Mouse (Mus musculus) intestine, embryonic 16.5 days (tissue): ENCODE data around the gene Glyr1. TPM values are rescaled to one million over a fixed set of nuclear protein-coding genes. Genes with fewer than 3 reads are reported as not detected.
A peak's percentile ranks its signal among the peaks of the same experiment; 100 is the strongest.

Experiments
- ATAC-seq: fragments of 200-750 bp; cut with Nextera tagmentation; 2 replicates; pipeline ENCODE4 v1.8.0; 2017; ENCODE audit warnings: moderate TSS enrichment, moderate library complexity
- H3K27ac ChIP-seq: fragments of 300-500 bp; sonication (generic); 2 replicates; pipeline ENCODE4 v1.5.1; 2014; ENCODE audit warnings: mild to moderate bottlenecking, low read length
- H3K27me3 ChIP-seq: fragments of 300-500 bp; sonication (generic); replicated peaks from 2 replicates; pipeline ENCODE4 v1.6.1; 2014; ENCODE audit warnings: low read length, control low read depth, mixed read lengths; ENCODE audit not compliant: control insufficient read depth, insufficient read depth
- H3K36me3 ChIP-seq: fragments of 300-500 bp; sonication (generic); 2 replicates; pipeline ENCODE4 v1.6.1; 2014; ENCODE audit warnings: low read length, control low read depth; ENCODE audit not compliant: control insufficient read depth, insufficient read depth
- H3K4me1 ChIP-seq: fragments of 300-500 bp; sonication (generic); 2 replicates; pipeline ENCODE4 v1.6.1; 2014; ENCODE audit warnings: low read length, control low read depth, mixed read lengths; ENCODE audit not compliant: control insufficient read depth, insufficient read depth
- H3K4me2 ChIP-seq: fragments of 300-500 bp; sonication (generic); 2 replicates; pipeline ENCODE4 v1.6.1; 2014; ENCODE audit warnings: low read depth, low read length, control low read depth
- H3K4me3 ChIP-seq: fragments of 300-500 bp; sonication (generic); 2 replicates; pipeline ENCODE4 v1.5.1; 2014; ENCODE audit warnings: mild to moderate bottlenecking, low read length
- H3K9ac ChIP-seq: fragments of 300-500 bp; sonication (generic); 2 replicates; pipeline ENCODE4 v1.6.1; 2014; ENCODE audit warnings: low read depth, low read length
- H3K9me3 ChIP-seq: fragments of 300-500 bp; sonication (generic); 2 replicates; pipeline ENCODE4 v1.6.1; 2016; ENCODE audit warnings: low read length, control low read depth; ENCODE audit not compliant: control insufficient read depth
- WGBS: fragments of 180-500 bp; shearing (Covaris S2); extraction: QIAGEN DNeasy Blood & Tissue Kit; methylation state at CpG from one replicate; pipeline ENCODE4 v1.1.7; 2014; 5-methylcytosine and 5-hydroxymethylcytosine counted together
- polyA plus RNA-seq: library from polyadenylated mRNA; unstranded; fragments of >200 nt; fragmentation: Nextera tagmentation; extraction: Ambion mirVana; gene quantifications from 2 replicates; pipeline ENCODE4 v1.2.1, GENCODE M21; 2015

Gene Glyr1
- polyA plus RNA-seq, 1 experiment from 2014 or later, result 140 TPM

DNA sequence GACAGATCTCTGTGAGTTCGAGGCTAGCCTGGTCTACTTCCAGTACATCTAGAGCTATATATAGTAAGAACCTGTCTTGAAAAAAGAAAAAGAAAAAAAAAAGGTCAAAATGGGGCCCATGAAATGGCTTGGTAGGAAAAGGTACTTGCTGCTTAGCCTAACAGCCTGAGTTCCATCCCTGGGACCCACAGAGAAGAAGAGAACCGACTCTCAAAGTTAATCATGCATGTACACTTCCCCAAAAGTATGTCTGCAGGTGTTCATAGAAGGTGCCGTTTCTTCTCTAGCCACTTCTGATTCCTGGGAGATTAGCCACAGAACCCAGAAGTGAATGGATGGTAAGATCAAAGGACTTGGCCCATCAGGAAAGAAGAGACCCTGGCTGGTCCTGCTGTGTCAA, 81.2 kb downstream of the Glyr1 start:
- no peak overlapping the region for H3K4me3 ChIP-seq
- ATAC-seq, result no peak
- no peaks in the 10 kb centered on the region for H3K36me3 ChIP-seq
- H3K4me2 ChIP-seq, result no peak overlapping the region
- 80% methylated on average over 3 of the region's 3 CpGs for WGBS
- no peak overlapping the region for H3K27ac ChIP-seq
- no peaks in the 10 kb centered on the region for H3K27me3 ChIP-seq
- no peak overlapping the region for H3K9ac ChIP-seq
- H3K4me1 ChIP-seq, result peaks cover 4% of the 10 kb centered on the region
- no peaks in the 10 kb centered on the region for H3K9me3 ChIP-seq

DNA sequence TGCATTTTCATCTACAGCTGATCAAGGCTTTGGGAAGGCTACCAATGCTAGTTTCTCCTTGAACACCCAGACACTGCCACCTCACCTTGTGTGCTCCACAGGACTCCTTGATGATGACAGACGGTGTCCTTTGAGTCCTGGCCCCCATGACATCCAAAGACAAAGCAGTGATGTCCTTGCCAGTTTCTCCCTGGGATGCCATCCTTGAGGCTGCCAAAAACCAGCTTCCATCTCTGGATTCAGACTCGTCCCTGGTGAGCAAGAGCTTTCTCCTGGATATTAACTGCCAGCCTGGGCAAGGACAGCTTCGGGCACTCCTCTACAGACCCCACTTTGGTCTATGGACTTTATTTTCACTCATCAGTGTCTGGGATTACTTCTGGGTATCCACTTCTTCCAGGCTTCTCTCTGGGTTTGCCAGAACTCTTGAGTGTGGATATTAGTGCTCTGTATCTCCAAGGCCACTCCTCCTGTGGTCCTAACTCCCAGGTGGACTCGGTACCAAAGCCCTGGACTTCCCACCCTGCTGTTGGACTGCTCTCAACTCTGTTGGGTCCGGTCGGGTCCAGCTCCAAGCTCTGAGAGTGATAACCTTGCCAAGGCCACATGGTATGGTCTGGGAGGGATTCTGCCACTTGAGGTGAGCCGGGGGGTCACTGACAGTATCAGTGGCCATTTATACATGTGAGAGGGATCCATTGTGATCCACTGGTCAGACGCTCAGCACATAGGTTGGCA, 84.1 kb downstream of the Glyr1 start:
- Histone ChIP-seq H3K9ac (no peak overlapping the region), H3K4me3 (no peak overlapping the region), H3K36me3 (no peaks in the 10 kb centered on the region), H3K4me1 (peaks cover 16% of the 10 kb centered on the region), H3K4me2 (no peak overlapping the region), H3K27ac (no peak overlapping the region), H3K27me3 (no peaks in the 10 kb centered on the region), H3K9me3 (no peaks in the 10 kb centered on the region)
- ATAC-seq, result no peak
- 88% methylated on average over 8 of the region's 8 CpGs for WGBS

DNA sequence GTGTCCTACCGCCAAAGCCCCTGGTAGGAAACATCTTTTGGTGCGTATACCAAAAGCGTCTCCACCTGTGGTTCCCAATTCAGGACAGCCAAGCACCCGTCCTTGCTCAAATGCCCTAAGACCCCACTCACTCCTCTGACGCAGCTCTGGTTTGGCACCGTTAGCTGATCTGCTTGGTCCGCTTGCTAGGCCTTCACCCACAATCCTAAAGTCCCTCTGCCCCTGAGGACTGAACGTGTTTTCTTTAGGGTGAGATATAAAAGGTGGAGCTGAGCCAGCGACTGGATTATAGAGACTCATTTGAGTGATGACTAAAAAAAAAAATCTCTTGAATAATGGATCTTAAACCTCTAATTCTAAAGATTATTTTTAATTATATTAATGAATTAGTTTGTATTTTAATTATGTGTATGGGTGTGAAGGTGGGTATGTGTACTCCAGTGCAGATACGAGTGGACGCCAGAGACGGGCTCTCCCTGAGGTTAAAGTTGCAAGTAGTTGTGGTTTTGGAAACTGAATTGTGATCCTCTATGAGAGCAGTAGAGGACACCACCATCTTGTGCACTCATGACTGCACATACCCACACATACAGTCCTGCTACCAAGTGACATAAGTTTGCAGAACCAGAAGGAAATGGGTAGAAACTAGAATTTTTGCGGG, 84.8 kb downstream of the Glyr1 start:
- no peaks in the 10 kb centered on the region for H3K9me3 ChIP-seq
- H3K27ac ChIP-seq, result peak overlapping the region; percentile 70
- H3K4me1 ChIP-seq, result peaks cover 16% of the 10 kb centered on the region
- H3K4me3 ChIP-seq, result peak overlapping the region; percentile 94
- no peaks in the 10 kb centered on the region for H3K27me3 ChIP-seq
- no peaks in the 10 kb centered on the region for H3K36me3 ChIP-seq
- peak overlapping the region; percentile 89 for H3K4me2 ChIP-seq
- H3K9ac ChIP-seq, result peak overlapping the region; percentile 91
- 22% methylated on average over 13 of the region's 13 CpGs for WGBS
- peak; percentile 13 for ATAC-seq

Other genes starting within 250 kb of the Glyr1 start
- 0.09 and 0.22 TPM in 2 replicates for gene 4930562C15Rik, start 214.4 kb downstream of the Glyr1 start, polyA plus RNA-seq
- 33.7 and 35.5 TPM in 2 replicates for gene Ubald1, start 169.5 kb downstream of the Glyr1 start, polyA plus RNA-seq
- 82.7 and 84.6 TPM in 2 replicates for gene Mgrn1, start 163.6 kb downstream of the Glyr1 start, polyA plus RNA-seq
- 144 TPM in 2 replicates for gene Nudt16l1, start 111.1 kb downstream of the Glyr1 start, polyA plus RNA-seq
- gene Anks3, start 85.7 kb downstream of the Glyr1 start, polyA plus RNA-seq, result 39.7 and 41.3 TPM in 2 replicates
- gene Sept12, start 52.0 kb downstream of the Glyr1 start, polyA plus RNA-seq, result 0.11 TPM in 1 of 2 replicates, not detected in the other
- gene Smim22, start 42.6 kb downstream of the Glyr1 start, polyA plus RNA-seq, result 133 and 146 TPM in 2 replicates
- gene Rogdi, start 36.3 kb downstream of the Glyr1 start, polyA plus RNA-seq, result 51.6 TPM in 2 replicates
- gene Ubn1, start 194 bp upstream of the Glyr1 start, polyA plus RNA-seq, result 11.1 and 12.4 TPM in 2 replicates
- gene Ppl, start 82.6 kb upstream of the Glyr1 start, polyA plus RNA-seq, result 3.1 and 3.4 TPM in 2 replicates
- 0.05 TPM in 1 of 2 replicates, not detected in the other for gene Sec14l5, start 97.2 kb upstream of the Glyr1 start, polyA plus RNA-seq
- gene Nagpa, start 154.1 kb upstream of the Glyr1 start, polyA plus RNA-seq, result 39.5 and 42.2 TPM in 2 replicates
- 2.8 and 4.2 TPM in 2 replicates for gene AU021092, start 172.4 kb upstream of the Glyr1 start, polyA plus RNA-seq
- gene Alg1, start 183.8 kb upstream of the Glyr1 start, polyA plus RNA-seq, result 36.7 and 38.6 TPM in 2 replicates
- gene Eef2kmt, start 206.1 kb upstream of the Glyr1 start, polyA plus RNA-seq, result 34.6 and 39.1 TPM in 2 replicates